Mouse (Mus musculus): ENCODE data around the gene Dnajb2. TPM values are rescaled to one million over a fixed set of nuclear protein-coding genes. Genes with fewer than 3 reads are reported as not detected.
A peak's percentile ranks its signal among the peaks of the same experiment; 100 is the strongest.

The Dnajb2 gene
- total RNA-seq, 2 experiments from 2014 or later: 91.6 to 97.6 TPM

DNA sequence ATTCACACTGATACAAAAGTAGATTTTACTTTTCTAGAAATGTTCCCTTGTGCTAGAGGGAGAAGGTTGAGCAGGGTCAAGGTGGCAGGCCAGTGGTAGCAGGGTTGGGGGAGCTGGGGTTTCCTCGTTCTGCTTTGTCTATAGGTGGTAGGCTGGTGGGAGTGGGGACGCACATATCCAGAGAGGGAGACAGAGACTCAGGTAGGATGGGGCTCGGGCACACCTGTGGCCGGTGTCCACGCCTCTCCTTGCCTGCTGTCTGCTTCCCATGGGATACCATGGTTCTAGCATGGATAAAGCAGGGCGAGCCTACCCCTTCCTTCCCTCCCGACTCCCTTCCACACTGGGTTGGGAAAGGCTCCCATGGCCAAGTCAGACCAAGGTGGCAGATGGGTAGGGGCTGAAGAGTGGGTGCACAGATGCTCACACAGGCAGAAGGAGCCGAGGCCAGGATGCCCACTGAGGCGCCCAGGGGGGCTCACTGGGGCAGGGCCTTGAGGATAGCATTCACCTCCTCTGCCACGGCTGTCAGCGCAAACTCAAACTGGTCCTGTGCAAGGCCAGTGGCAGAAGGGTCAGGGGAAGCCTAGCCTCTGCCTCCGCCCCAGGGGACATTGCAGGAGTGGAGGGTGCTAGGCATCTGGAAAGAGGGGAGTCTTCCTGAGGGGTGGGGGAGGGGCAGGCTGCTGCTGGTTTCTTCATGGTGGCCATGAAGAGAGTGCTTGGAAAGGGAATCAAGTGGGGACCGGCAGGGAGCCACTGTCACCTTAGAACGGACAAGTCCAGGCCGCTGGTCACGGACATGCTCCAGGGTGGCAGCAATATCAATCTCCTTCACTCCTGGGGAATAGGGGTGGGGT, 11.1 kb downstream of the Dnajb2 start:
- no peak for DNase-seq (ENCODE audit: low spot score in 2 of 2)
- intact Hi-C loops (cut with DNase I): no loop called here

GRCm38 (mm10) chr1:75248041-75248772, 12.0 kb downstream of the Dnajb2 start:
- intact Hi-C loops (cut with DNase I): no loop called here
- peak in 1 of 2 experiments; percentile 14 for DNase-seq (ENCODE audit: low spot score in 2 of 2)

DNA sequence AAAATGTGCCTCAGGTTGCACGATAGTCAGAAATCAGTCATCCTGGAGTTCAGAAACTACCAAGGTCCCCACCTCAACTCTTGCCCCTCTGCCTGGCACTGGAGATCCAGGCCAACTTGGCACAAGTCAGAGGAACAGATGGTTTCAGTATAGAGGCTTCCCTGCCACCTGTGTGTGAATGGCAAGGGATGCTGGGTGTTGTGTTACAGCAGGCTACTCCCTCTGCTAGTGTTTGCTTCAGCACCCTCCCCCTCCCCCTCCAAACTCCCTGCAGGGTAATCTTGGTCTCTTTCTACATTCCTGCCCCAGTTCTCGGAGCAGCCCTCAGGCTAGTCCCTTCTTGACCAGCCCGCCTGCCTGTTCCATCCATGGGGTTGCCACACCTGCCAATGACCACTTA, 14.3 kb downstream of the Dnajb2 start:
- intact Hi-C loops (cut with DNase I): no loop called here
- DNase-seq (ENCODE audit: low spot score in 2 of 2): no peak

DNA sequence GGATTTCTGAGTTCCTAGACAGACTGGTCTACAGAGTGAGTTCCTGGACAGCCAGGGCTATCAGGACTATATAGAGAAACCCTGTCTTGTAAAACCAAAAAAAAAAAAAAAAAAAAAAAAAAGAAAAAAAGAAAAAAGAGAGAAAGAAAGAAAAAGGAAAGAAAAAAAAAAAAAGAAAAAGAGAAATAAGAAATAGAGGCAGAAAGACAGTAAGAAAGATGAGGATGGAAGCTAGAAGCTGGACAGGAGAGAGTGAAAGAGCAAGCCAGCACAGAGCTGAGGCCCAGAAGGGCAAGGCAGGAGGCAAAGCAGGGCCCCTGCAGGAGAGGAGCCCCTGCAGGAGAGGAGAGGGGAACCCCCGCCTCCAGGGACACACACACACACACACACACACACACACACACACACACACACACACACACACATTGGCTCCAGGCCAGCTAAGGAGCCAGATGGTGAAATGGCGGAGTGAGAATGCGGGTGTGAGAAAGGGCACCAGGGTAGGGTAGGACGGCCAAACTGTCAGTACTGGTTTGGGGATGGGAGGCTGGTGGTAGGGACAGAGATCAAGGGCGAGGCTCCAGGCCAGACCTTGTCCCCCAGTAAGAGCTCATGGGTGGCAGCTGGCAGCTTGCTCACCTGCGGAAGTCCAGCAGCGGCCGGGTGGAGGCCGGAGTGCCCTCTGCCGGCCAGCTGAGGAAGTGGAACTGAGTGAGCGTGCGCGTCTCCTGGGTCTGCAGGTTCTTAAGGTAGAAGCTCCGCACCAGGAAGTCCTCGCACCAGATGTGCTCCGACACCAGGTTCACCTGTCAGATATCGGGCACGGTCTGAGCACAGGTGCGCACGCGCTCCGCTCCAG, 15.1 kb downstream of the Dnajb2 start:
- intact Hi-C loops (cut with DNase I): no loop called here
- DNase-seq (ENCODE audit: low spot score in 2 of 2): peak; percentile 70 to 71

- DNase-seq (ENCODE audit: low spot score in 2 of 2): no peak
- intact Hi-C loops (cut with DNase I): no loop called here
Observed at GRCm38 (mm10) chr1:75252308-75252707, 16.1 kb downstream of the Dnajb2 start.

GRCm38 (mm10) chr1:75253029-75253428, 16.8 kb downstream of the Dnajb2 start:
- intact Hi-C loops (cut with DNase I): no loop called here
- DNase-seq (ENCODE audit: low spot score in 2 of 2): peak in 1 of 2 experiments; percentile 9

DNA sequence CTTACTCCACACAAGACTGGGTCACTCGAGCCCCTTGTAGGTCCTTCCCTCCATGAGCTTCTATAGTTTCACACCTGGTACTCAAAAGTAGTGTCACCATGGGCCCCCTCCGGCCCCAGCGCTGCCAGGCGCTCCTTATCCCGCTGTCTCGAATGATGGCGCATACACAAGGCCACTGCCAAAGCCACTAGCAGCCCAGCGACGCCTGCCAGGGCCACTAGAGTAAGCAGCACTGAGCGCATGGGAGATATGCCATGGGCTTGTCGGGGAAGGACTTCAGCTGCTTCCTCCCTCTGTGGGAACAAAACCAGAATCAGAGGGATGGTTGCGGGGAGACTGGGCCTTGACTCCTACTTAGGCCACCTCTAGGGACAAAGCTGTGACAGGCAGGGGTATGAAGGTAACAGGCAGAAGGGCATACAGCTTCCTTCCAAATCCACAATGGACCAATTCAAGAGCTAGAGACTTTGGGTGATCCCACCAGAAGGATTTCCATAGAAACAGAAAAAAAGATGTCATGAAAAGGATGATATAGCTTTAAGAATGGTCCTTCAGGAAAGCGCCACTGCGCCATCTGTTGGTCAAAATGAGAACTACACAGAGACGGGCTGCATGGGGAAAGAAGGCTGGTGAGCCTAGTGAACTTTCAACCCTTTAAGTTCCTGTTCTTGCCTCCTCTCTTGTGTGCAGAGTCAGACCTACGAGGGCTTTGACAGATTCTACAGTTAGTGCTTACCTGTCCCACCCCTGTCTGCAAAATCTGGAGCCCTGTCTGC, 17.8 kb downstream of the Dnajb2 start:
- intact Hi-C loops (cut with DNase I): loop anchor here (2.0 kb wide), 1 partner anchor 37 kb away; no protein-coding TSS in a partner anchor

GRCm38 (mm10) chr1:75254625-75255013, 18.4 kb downstream of the Dnajb2 start:
- intact Hi-C loops (cut with DNase I): loop anchor here (2.0 kb wide), 1 partner anchor 36 kb away; no protein-coding TSS in a partner anchor
- DNase-seq (ENCODE audit: low spot score in 2 of 2): peak in 1 of 2 experiments; percentile 22

More for the DNA sequence above, 17.8 kb downstream of the Dnajb2 start:
- DNase-seq (ENCODE audit: low spot score in 2 of 2): peak; percentile 78 to 86

GRCm38 (mm10) chr1:75255516-75256046, 19.4 kb downstream of the Dnajb2 start:
- intact Hi-C loops (cut with DNase I): loop anchor here (2.0 kb wide), 1 partner anchor 35 kb away; no protein-coding TSS in a partner anchor
- peak; percentile 4 to 7 for DNase-seq (ENCODE audit: low spot score in 2 of 2)

GRCm38 (mm10) chr1:75261278-75261677, 25.1 kb downstream of the Dnajb2 start:
- no peak for DNase-seq (ENCODE audit: low spot score in 2 of 2)
- intact Hi-C loops (cut with DNase I): no loop called here

GRCm38 (mm10) chr1:75262969-75263951, 27.1 kb downstream of the Dnajb2 start:
- intact Hi-C loops (cut with DNase I): loop anchor here (2.0 kb wide), 2 partner anchors 28 to 44 kb away; partner anchors contain the start of gene Tuba4a
- peak in 1 of 2 experiments; percentile 75 for DNase-seq (ENCODE audit: low spot score in 2 of 2)

DNA sequence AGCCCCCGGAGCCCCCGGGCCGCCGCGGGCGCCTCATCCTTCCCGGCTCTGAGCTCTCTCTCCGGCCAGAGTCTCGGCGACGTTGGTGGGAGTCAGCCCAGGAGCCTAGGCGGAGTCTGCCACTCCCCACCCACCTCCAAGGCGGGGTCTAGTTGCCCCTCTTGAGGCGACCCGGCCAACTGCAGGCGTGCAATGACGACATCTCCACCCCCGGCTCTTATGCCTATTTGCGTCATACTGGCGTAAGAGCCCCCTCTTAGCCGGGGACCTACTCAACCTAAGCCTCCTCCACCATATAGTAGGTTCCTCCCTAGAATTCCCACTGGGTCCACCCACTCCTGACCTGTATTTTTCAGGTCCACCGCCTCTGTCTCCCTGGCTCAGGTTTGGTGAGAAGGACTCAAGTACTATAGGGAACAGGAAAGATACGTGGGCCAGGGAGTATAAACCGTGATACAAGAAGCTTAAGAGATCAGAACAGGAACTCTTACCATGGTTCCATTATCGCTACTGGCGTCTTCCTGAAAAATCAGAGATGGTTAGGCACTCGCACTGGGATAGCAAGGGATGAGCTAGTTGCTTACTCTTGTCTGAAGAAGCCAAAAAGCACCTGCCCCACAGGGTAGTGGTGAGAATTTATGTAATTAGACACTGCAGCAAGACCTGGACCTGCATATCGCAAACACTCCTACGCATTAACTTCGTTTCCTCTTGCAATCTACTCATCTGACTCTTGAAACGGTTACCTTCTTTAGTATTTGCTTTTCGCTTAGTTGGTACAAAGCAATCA, 28.1 kb downstream of the Dnajb2 start, which contains the start of gene Ptprn:
Gene Ptprn (minus strand): TSS at position 412 of the 790 bp plus-strand sequence.
- intact Hi-C loops (cut with DNase I): loop anchor here (2.0 kb wide), 1 partner anchor 15 kb away; the partner anchor contains the start of gene Resp18
- peak; percentile 78 to 88 for DNase-seq (ENCODE audit: low spot score in 2 of 2)

DNA sequence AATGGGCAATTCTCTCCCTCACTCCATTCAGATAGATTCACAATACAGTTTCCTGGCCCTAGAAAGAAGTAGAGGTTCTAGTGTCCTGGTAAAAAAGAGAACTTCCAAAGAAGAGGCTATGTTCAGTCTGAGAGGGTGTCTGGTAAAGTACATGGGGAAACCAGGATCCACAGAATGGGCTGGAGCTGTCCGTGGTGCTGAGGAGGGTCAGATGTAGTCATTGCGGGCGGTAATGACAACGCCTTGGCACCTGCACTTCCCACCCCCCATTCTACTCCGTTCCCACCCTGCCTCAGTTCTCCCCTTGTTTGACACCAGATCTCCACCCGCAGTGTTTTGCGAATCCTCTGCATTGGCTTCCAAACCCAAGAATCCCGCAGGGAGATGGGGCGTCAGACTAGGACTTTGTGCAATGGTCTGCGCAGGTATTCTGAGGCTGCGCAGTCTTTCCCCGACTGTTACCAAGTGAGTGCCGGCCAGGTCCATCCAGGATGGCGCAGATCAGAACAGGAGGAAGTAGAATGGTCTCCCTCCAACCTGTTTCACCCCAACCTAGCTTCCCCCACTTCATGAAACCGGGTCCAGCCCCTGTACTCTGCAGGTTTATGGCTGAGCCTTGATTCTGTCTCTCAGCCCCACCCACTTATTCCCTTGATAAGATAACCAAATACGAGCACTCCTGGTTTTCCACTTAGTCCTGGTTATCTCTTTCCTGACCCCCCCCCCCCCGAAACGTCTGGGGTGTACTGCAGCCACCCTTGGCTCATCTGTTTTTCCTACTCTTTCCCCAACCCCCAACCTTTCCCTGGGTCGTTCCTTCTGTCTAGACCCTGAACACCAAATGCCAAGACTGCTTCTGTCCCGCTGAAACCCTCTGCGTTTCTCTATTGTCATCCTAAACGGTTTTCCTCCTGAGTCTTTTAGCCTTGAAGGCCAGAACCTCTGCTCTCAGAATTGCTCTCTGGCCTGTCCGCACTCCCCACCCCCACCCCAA, 41.3 kb downstream of the Dnajb2 start:
- intact Hi-C loops (cut with DNase I): loop anchor here (2.0 kb wide), 1 partner anchor 13 kb away; the partner anchor contains the start of gene Ptprn

DNA sequence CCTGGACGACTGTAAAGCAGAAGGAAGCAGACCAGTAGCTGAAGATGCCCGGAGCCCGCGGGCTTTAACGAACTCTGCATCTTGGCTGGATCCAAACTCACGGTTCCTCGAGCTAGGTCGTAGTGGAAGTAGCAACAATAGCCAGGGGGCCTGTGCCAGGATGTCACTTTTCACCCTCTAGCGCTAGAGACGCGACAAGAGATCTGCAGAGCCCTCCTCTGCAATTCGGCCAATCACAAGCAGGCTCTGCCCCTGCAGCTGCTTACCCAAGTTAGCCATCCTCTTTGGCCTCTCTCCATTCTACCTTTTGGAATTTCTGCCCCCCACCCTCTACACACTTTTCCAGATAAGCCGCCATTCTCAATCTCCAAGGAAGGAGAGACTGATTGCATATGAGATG, 42.0 kb downstream of the Dnajb2 start, which contains the start of gene Resp18:
Gene Resp18 (minus strand): TSS at position 188 of the 400 bp plus-strand sequence.
- no peak for DNase-seq (ENCODE audit: low spot score in 2 of 2)
- intact Hi-C loops (cut with DNase I): loop anchor here (2.0 kb wide), 1 partner anchor 13 kb away; the partner anchor contains the start of gene Ptprn

More for the DNA sequence above, 41.3 kb downstream of the Dnajb2 start:
- DNase-seq (ENCODE audit: low spot score in 2 of 2): no peak

DNA sequence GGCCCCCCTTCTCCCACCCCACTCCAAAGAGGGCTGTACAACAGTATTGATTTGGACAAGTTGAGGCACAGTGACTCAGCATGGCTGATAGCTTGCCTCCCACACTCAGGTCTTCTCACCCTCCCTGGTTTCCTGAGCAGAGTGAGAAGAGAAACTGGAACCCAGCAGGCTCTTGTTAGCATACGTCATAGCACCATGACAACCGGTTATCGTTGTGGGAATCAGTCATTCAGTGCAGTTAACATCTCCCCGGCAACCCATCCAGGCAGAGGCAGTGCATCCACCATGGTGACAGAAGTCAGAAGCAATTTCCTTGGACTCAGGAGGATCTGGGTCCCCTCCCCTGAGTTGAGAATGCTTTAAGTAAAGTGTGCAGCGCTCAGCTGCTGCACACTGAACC, 46.8 kb downstream of the Dnajb2 start:
- no peak for DNase-seq (ENCODE audit: low spot score in 2 of 2)

More for the DNA sequence above, 46.8 kb downstream of the Dnajb2 start:
- intact Hi-C loops (cut with DNase I): no loop called here

Data from left cerebral cortex, postnatal 36 days (tissue).